Mouse (Mus musculus): ENCODE measurements around the gene Ahnak2. TPM values are rescaled to one million over a fixed set of nuclear protein-coding genes. Genes with fewer than 3 reads are reported as not detected.
"Not testable (repeated sequence)": the region's sequence is repeated elsewhere in the genome, so short reads cannot be mapped to it uniquely, and the experiment has no call there.

Gene Ahnak2
- total RNA-seq, 4 experiments from 2014 or later = 7.5 to 9.3 (median 8.1) TPM

GRCm38 (mm10) chr12:112821216-112821615, 18.8 kb upstream of the Ahnak2 start:
- no peak for DNase-seq (ENCODE audit: low spot score in 2 of 2)

DNA sequence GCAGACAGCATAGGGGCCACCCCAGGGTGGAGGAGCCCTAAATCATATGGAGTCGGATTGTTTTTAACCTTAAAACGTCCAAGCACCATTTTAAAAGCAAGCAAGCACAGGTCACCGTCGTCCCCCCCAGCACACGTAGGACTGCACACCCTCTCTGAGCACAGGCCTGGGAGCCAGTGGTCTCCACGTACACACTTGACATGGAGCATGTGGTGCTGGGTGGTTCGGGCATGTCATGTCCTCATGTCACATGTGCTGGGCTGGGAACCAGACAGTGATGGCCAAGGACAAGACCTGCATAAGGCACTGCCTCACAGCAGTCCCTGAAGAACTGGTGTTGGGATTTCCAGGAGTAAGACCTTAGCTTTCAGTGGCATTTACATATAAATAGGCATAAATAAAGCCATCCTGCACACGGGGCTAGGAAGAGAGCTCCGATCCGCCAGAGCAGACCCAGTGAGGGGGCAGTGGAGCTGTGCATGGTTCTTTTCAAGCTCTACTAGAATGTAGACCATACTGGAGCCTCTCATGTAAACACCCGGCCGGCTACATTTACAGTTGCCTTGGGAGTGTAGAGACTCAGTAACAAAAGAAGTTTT, 18.0 kb upstream of the Ahnak2 start:
- DNase-seq (ENCODE audit: low spot score in 2 of 2) = no peak

- no peak for DNase-seq (ENCODE audit: low spot score in 2 of 2)
These were observed 16.7 kb upstream of the Ahnak2 start for GRCm38 (mm10) chr12:112819057-112819662.

DNA sequence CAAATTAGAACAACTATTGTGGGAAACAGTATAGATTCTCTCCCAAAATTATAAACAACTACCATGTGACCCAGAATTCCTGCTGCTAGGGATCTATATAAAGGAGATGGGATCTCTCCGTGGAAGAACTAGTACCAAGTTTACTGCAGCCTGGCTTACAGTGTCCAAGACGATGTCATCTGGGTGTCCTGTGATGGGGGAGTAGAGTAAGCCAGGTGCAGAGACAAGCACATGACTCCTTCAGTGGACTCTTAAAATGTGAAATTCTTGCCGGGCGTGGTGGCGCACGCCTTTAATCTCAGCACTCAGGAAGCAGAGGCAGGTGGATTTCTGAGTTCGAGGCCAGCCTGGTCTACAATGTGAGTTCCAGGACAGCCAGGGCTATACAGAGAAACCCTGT, 14.4 kb upstream of the Ahnak2 start:
- DNase-seq (ENCODE audit: low spot score in 2 of 2) = not testable (repeated sequence)

GRCm38 (mm10) chr12:112816294-112816693, 13.8 kb upstream of the Ahnak2 start:
- DNase-seq (ENCODE audit: low spot score in 2 of 2) = no peak

DNA sequence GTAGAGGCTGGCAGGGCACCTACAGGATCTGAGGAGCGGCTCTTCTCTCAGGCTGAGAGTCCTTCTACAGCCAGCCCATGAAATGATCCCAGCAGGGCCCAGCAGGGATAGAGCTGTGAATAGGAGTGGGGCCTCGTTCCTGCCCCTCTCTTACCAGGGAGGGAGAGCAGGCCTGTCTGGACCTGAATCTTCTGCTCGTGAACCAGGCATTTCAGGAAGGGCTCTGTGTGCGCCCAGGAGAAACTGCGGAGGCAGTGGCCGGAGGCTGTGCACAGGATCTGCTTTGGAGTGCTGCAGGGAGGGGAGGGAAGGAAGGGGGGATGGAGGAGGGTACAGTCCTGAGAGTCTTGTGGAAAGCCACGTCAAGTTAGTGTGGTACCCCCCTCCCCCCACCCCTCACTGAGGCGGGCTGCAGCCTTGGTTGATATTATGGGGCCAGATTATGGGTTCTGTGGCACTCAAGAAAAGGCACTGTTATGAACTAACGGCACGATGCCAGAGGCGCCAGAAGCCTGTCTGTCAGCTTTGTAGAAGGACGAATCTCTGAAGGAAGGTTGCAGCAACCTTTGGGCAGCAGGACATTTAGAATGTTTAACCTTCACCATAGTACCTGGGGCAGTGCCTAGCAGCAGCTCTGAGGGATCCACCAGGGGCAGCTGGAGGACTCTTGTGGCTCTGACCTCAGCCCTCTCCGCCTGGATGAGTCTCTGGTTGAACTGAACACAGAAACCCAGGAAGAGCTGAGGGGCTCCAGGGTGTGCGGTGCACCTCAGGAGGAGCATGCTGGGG, 12.4 kb upstream of the Ahnak2 start:
- DNase-seq (ENCODE audit: low spot score in 2 of 2) = no peak

- DNase-seq (ENCODE audit: low spot score in 2 of 2) = no peak
These were observed 10.9 kb upstream of the Ahnak2 start for GRCm38 (mm10) chr12:112813370-112813769.

DNA sequence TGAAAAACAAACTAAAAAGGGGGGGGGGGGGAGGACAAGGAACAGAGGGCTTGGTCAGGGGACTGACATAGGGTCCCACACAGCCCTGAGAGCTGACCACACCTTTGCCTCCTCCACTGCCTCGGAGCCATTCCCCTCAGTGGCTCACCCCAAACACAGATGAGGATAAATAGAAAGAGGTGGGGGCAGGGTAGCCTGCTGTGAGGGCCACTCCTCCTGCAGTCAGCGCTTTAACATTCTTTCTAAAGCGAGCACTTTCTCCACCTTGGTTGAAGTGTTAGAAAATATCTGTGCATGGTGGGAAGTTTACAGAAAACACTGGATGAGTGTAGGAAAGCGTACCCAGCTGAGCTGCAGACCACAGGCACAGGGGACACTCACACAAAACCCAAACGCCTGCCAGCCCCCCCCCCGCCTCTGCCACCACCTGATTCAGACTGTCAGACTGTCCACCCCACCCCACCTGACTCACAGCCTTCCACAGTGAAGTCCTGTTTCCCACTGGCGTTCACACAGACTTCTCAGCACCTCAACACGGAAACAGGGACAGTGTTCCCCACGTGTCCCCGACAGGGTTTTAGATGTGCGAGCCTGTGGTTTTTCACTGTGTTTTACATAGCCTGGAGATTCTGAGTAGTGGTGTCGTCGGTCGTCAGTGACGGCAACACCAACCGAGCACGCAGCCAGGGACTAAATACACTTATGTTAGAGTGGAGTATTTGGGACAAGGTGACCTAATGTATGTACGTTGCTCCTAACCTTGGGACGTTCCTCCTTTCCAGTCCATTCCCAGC, 7.8 kb upstream of the Ahnak2 start:
- DNase-seq (ENCODE audit: low spot score in 2 of 2) = no peak

- DNase-seq (ENCODE audit: low spot score in 2 of 2) = no peak
These were observed 7.2 kb upstream of the Ahnak2 start for GRCm38 (mm10) chr12:112809641-112810040.

GRCm38 (mm10) chr12:112808587-112809364, 6.3 kb upstream of the Ahnak2 start, which contains the start of gene Clba1:
TSS of gene Clba1 (plus strand) at chr12:112808937.
- peak; percentile 79 to 94 for DNase-seq (ENCODE audit: low spot score in 2 of 2)

- DNase-seq (ENCODE audit: low spot score in 2 of 2) = no peak
These were observed 5.7 kb upstream of the Ahnak2 start for GRCm38 (mm10) chr12:112808212-112808586.

DNA sequence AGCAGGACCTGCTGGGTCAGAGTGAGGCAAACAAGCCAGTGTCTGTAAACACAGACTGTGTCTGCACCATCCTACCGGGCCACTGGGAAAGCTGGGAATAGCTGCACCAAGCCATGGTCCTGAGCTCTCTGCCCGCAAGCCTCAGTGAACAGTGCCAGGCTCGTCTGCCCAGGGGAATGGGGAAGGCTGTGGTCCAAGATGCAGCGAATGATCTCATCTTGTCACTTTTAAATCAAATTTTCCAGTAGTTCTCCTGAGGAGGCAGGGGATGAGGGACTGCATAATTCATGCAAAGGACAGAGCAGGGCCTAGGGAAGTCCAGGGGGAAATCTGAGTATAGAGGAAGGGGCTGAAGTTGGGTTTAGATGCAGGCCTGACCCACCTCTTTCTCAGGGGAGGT, 5.3 kb upstream of the Ahnak2 start:
- DNase-seq (ENCODE audit: low spot score in 2 of 2) = no peak

DNA sequence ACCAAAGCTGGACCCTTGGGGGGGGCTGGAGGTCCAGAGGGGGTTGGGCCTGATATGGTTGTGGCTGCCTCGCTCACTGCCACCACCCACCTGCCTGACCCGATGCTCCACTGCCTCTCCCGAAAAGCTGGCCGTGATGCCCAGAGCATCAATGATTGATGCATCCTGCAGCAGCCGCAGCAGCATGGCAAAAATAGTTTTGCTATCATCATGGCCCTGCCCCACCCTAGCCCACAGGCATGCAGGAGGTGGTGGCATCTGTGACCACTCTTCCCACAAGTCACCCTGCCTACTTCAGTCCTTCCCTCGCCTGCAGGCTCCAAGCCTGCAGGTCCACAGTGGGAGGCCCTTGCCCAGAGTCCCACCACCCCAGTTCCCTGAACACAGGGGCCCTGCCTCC, 3.6 kb upstream of the Ahnak2 start:
- no peak for DNase-seq (ENCODE audit: low spot score in 2 of 2)

DNA sequence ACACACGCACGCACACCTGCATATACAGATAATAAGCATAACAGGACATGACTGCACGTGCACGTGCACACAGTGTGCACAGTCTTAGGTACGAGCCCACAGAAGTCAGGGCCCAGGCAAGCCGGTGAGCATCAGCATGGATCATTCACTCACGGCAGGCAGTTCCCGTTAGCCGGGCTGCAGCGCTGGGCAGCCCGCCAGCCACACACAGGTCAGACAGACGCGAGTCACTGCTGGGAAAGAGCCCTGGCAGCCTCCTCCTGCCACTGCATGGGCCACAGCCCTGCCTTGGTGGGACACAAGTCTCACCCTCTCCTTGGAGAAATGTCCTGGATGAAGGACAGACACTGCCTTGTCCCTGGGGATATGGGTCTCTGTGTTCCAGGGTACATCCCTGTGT, 1.6 kb upstream of the Ahnak2 start:
- no peak for DNase-seq (ENCODE audit: low spot score in 2 of 2)

GRCm38 (mm10) chr12:112802917-112803316, 460 bp upstream of the Ahnak2 start:
- DNase-seq (ENCODE audit: low spot score in 2 of 2) = no peak

- DNase-seq (ENCODE audit: low spot score in 2 of 2) = no peak
These were observed 2.0 kb downstream of the Ahnak2 start for GRCm38 (mm10) chr12:112800476-112800875.

GRCm38 (mm10) chr12:112799237-112799970, 3.1 kb downstream of the Ahnak2 start:
- DNase-seq (ENCODE audit: low spot score in 2 of 2) = no peak

DNA sequence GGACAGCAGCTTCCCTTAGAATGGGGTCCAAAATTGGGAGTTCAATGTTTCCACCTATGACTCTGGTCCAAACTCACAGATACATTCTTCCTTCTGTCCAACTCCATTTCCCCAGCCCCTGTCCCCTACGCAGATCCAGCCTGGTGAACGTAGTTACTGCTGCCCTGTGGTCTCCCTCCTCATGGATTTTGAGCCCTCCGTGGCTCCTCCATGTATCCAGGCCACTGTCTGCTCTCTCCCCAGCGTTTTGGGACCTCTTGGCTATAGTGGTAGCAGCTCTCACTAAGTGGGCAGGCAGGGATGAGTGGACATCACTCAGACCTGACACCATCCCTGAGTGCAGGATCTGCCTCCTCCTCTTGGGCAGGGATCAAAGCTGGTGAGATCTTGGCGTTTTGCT, 3.7 kb downstream of the Ahnak2 start:
- DNase-seq (ENCODE audit: low spot score in 2 of 2) = no peak

DNA sequence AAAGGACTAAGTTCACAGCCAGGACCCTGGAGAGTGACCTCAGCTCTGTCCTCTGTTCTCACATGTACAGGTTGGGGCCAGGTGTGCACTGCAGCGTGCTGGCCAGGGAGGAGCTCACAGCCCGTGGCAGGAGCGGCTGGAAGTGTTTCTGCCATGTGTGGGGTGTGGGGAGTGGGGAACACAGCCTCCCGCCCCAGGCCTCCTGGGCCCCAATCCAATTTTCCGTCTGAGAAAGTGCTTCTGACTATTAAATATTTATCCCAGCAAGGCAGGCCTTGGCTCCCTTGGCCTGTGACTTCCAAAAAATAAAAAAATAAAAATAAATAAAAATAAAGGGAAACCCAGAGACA, 4.2 kb downstream of the Ahnak2 start:
- DNase-seq (ENCODE audit: low spot score in 2 of 2) = no peak

DNA sequence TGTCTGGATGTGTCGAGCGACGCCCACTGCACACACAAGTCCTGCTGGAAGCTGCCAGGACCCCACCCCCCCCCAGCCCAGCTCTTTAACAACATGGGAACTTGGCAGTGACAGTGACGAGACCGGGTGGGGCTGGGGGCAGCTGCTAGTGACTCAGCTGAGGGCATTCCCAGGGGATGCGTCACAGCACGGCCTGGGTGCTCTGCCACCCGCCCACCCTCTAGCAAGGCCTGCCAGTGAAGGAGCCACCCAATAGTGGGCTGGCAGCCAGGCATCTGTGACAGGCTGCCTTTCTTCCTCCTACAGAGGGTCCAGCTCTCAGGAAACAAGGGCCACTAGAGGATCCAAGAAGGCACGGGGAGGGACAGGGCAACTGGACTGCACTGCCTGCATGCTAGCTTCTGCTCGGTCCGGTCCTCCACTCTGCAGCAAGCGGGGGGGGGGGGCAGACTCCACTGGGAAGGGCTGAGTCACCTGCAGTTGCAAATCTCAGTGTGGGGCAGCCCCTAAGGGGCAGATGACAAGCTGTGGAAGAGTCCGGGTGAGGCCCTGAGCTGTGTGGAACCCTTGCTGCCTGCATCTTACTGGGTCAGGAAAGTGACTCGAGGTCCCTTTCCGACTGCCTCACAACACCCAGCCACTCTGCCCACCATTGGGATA, 4.7 kb downstream of the Ahnak2 start:
- peak in 1 of 2 experiments; percentile 84 for DNase-seq (ENCODE audit: low spot score in 2 of 2)
